Mouse (Mus musculus) cortical plate, adult 2 months (tissue): ENCODE results near the gene Cfap58.

Experiments used
- CTCF ChIP-seq: fragments of 200-500 bp; IDR thresholded peaks from 2 replicates; pipeline ENCODE4 v1.5.1; 2011; ENCODE audit warnings: mild to moderate bottlenecking, control low read depth, low read length; ENCODE audit not compliant: insufficient read depth; ENCODE audit errors: extremely low read depth
- POLR2A ChIP-seq: fragments of 200-500 bp; IDR thresholded peaks from 2 replicates; pipeline ENCODE4 v1.6.1; 2011; ENCODE audit warnings: mild to moderate bottlenecking, low read length, control low read depth; ENCODE audit not compliant: insufficient read depth; ENCODE audit errors: extremely low read depth

GRCm38 (mm10) chr19:47936938-47937337 is 537 bp upstream of the Cfap58 start:
- no peak for TF ChIP-seq POLR2A
- no peak for TF ChIP-seq CTCF
